Mouse (Mus musculus) megakaryocyte, embryonic 14.5 days (primary cell): Measurements from ENCODE around the gene Dennd1a. TPM values are rescaled to one million over a fixed set of nuclear protein-coding genes. Genes with fewer than 3 reads are reported as not detected.

Source experiments
- H3K27me3 ChIP-seq: replicated peaks from 2 replicates; pipeline ENCODE3; 2012; ENCODE audit warnings: inconsistent platforms
- H3K36me3 ChIP-seq: replicated peaks from 2 replicates; pipeline ENCODE3; 2012; ENCODE audit warnings: low read length, inconsistent platforms, mixed read lengths
- H3K4me1 ChIP-seq: 2 replicates; pipeline ENCODE4 v1.6.1; 2012; ENCODE audit warnings: inconsistent platforms
- H3K4me3 ChIP-seq: replicated peaks from 2 replicates; pipeline ENCODE3; 2012; ENCODE audit warnings: moderate library complexity, mild to moderate bottlenecking, inconsistent platforms
- H3K9me3 ChIP-seq: 2 replicates; pipeline ENCODE4 v1.6.1; 2012; ENCODE audit warnings: inconsistent platforms
- FLI1 ChIP-seq: IDR thresholded peaks from 2 replicates; pipeline ENCODE4 v1.6.1; 2012; ENCODE audit warnings: low read length, inconsistent platforms, mixed read lengths
- GATA1 ChIP-seq: IDR thresholded peaks from 3 replicates; pipeline ENCODE4 v1.6.1; 2012; ENCODE audit warnings: mixed read lengths, low read length, inconsistent platforms, borderline replicate concordance
- polyA plus RNA-seq: library from polyadenylated mRNA; stranded (reverse); fragments of >175 nt; gene quantifications from 2 replicates; pipeline ENCODE4 v1.2.3, GENCODE M21; 2012; ENCODE audit warnings: low replicate concordance; ENCODE audit not compliant: insufficient read depth

Dennd1a gene
- polyA plus RNA-seq, 1 experiment: 25.6 TPM

- Histone ChIP-seq H3K9me3 (no peaks in the 10 kb centered on the region), H3K4me1 (peaks cover 20% of the 10 kb centered on the region), H3K4me3 (no peak overlapping the region), H3K27me3 (peaks cover 70% of the 10 kb centered on the region), H3K36me3 (no peaks in the 10 kb centered on the region)
- no peak for TF ChIP-seq GATA1
- no peak for TF ChIP-seq FLI1
Observed at GRCm38 (mm10) chr2:37756220-37756930, 530.8 kb downstream of the Dennd1a start.

GRCm38 (mm10) chr2:37751114-37751513 lies 536.1 kb downstream of the Dennd1a start:
- Histone ChIP-seq H3K27me3 (peaks cover 84% of the 10 kb centered on the region), H3K4me3 (no peak overlapping the region), H3K9me3 (no peaks in the 10 kb centered on the region), H3K4me1 (peaks cover 5% of the 10 kb centered on the region; the same call in 1 of the 2 replicates), H3K36me3 (no peaks in the 10 kb centered on the region)
- no peak for TF ChIP-seq GATA1
- no peak for TF ChIP-seq FLI1

DNA sequence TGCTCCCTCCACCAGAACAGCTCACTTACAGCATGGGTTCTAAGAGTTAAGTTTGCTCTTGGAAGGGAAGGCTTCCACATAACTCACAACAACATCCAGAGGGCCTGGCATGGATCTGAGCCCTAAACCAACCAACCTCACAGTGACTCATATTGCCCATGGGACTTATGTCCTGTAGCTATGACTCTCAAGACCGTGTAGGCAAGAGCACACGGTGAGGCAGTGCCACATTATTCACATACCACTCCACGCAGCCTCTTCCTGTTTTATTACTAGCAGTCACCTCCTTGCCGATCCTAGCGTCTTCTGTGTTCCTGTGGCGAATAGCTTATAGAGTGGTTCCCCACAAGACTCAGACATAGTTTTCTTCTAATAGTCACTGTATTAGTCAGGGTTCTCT lies 537.9 kb downstream of the Dennd1a start:
- Histone ChIP-seq H3K36me3 (no peaks in the 10 kb centered on the region), H3K9me3 (no peaks in the 10 kb centered on the region), H3K27me3 (peaks cover 73% of the 10 kb centered on the region), H3K4me1 (peaks cover 5% of the 10 kb centered on the region; the same call in 1 of the 2 replicates), H3K4me3 (peak overlapping the region; percentile 2)
- TF ChIP-seq FLI1 (no peak), GATA1 (no peak)

Other genes with a start within 250 kb of the Dennd1a start
- 0.03 TPM in 1 of 2 replicates, not detected in the other for gene Lhx2, start 51.9 kb upstream of the Dennd1a start, polyA plus RNA-seq
- 4.4 and 7.3 TPM in 2 replicates for gene Nek6, start 224.3 kb upstream of the Dennd1a start, polyA plus RNA-seq